Mouse (Mus musculus): ENCODE measurements at regions not wholly inside any gene's neighbourhood (a gene's known extent, or its start where the extent isn't known, plus 50 kb on each side); places are given as distances from the start of the nearest gene placed in this dataset.

DNA sequence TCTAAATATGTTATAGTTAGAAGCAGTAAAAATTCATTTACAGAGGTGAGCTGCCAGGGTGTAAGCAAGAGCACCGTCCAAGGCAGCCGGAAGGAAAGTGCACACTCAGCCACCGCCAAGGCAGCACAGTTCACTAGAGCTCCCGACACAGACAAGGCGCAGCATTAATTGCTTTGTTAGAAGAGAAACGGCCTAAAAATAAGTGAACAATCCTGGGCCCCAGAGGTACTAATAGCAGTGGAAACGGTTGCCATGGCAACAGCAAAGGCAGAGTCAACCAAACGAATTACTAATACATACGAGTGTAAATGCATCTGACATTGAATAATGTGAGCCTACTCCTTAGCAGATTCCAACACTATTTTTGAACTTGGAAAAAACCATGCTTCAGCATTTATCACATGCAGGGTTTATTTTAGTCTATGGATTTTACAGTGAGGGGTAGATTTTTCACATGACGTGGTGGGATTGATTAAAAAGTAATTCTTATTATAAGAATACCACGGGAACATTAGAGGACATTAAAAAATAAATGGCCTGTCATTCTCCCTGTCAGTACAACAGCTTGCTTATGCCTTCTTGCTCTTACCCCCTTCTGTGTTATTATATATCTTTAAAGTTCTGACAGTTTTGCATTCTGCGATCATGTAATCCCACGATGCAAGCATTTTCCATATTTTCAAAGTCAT lies 62.5 kb downstream of the Cavin4 start:
- Histone ChIP-seq H3K4me1 (ENCODE audit: control insufficient read depth in 2 of 2, insufficient read depth in 2 of 2, low read length in 2 of 2, poor library complexity in 1 of 2) (no peaks in the 10 kb centered on the region), H3K9ac (ENCODE audit: insufficient read depth, low read depth, low read length, poor library complexity, severe bottlenecking) (no peak overlapping the region), H3K4me3 (ENCODE audit: insufficient read depth in 1 of 2, low read depth in 1 of 2, low read length in 2 of 2, poor library complexity in 1 of 2, severe bottlenecking in 1 of 2) (no peak overlapping the region), H3K36me3 (ENCODE audit: control insufficient read depth, insufficient read depth, low read length, poor library complexity, severe bottlenecking) (no peaks in the 10 kb centered on the region), H3K27ac (ENCODE audit: insufficient read depth, low read depth, low read length, poor library complexity, severe bottlenecking) (no peak overlapping the region), H3K9me3 (ENCODE audit: control insufficient read depth, insufficient read depth, low read depth, low read length) (no peaks in the 10 kb centered on the region)
- TF ChIP-seq ZC3H11A (IDR thresholded peaks at IDR 0.05; ENCODE audit: borderline replicate concordance, low read depth, low read length), result no peak
- no peak for TF ChIP-seq HCFC1 (IDR thresholded peaks at IDR 0.05; ENCODE audit: borderline replicate concordance, insufficient read depth, low read length)
- TF ChIP-seq CHD2 (IDR thresholded peaks at IDR 0.05; ENCODE audit: low read depth, low read length), result no peak
- TF ChIP-seq ZNF384 (IDR thresholded peaks at IDR 0.05; ENCODE audit: low read depth, low read length), result no peak
- TF ChIP-seq MAFK (IDR thresholded peaks at IDR 0.05; ENCODE audit: insufficient read depth, low read depth, low read length), result no peak
- DNase-seq (ENCODE audit: low read depth, low spot score), result no peak
- in situ Hi-C loops (cut with MboI; ENCODE audit: low sequenced_read_pairs in 2 of 2, unreplicated experiment in 2 of 2), result no loop called here

DNA sequence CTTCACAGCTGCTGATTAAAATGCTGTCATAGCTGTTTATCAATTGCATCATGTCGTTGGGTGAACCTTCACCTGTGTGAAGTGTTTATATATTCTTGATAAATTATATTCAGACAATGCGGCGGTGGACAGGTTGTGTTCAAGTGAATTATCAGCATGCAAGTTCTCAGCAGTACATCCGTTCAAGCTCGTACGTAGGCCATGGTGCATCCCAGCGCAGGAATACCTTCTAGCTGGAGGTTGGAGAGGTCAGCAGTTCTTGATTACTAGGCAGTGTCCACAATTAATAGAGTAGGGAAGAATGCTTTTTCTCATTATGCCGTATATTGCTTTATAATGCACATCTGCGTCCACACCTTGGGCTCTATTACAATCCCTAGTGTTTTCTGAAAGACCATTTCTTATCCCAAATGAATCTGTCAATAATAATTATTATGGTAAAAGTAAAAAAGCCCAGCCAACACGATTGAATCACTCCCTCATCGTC lies 63.1 kb downstream of the Cavin4 start:
- no peak overlapping the region for H3K27ac ChIP-seq (ENCODE audit: insufficient read depth, low read depth, low read length, poor library complexity, severe bottlenecking)
- H3K36me3 ChIP-seq (ENCODE audit: control insufficient read depth, insufficient read depth, low read length, poor library complexity, severe bottlenecking), result no peaks in the 10 kb centered on the region
- no peak overlapping the region for H3K9ac ChIP-seq (ENCODE audit: insufficient read depth, low read depth, low read length, poor library complexity, severe bottlenecking)
- no peaks in the 10 kb centered on the region for H3K9me3 ChIP-seq (ENCODE audit: control insufficient read depth, insufficient read depth, low read depth, low read length)
- TF ChIP-seq ZNF384 (IDR thresholded peaks at IDR 0.05; ENCODE audit: low read depth, low read length) (no peak), CHD2 (IDR thresholded peaks at IDR 0.05; ENCODE audit: low read depth, low read length) (no peak)
- H3K4me3 ChIP-seq (ENCODE audit: insufficient read depth in 1 of 2, low read depth in 1 of 2, low read length in 2 of 2, poor library complexity in 1 of 2, severe bottlenecking in 1 of 2), result no peak overlapping the region
- DNase-seq (ENCODE audit: low read depth, low spot score), result no peak
- in situ Hi-C loops (cut with MboI; ENCODE audit: low sequenced_read_pairs in 2 of 2, unreplicated experiment in 2 of 2), result no loop called here
- no peaks in the 10 kb centered on the region for H3K4me1 ChIP-seq (ENCODE audit: control insufficient read depth in 2 of 2, insufficient read depth in 2 of 2, low read length in 2 of 2, poor library complexity in 1 of 2)

DNA sequence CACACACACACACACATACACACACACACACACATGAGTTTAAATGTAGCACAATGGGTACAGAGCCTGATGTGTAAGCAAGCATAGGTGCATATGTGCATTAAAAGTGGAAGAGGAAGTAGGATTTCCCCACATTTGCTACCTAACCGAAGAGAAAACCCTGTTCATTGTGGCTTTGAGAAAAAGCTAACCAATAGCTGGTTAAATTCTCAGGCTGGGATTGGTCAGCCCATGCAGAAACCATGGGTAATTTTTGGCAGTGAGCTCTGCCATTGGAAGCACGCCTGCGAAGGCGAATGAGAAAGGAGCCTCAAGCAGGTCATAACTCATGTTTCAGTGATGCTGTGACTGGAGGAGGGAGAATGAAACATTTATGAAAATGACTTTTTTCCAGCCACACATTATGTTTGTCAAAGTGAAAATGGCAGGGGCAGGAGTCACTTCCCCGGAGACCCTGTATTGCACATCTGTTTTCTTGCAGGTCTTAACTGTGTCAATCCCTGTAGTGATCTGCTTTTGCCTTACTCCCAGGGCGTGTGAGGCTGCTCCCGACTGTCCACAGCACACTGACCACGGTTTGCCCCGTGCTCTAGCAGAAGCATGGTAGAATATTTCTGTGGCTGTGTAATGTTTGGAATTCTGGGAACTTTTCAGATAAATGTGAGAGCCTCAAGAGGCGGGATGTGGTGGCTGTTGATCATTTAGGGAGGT lies 71.7 kb downstream of the Cavin4 start:
- Histone ChIP-seq H3K36me3 (ENCODE audit: control insufficient read depth, insufficient read depth, low read length, poor library complexity, severe bottlenecking) (no peaks in the 10 kb centered on the region), H3K9ac (ENCODE audit: insufficient read depth, low read depth, low read length, poor library complexity, severe bottlenecking) (no peak overlapping the region), H3K9me3 (ENCODE audit: control insufficient read depth, insufficient read depth, low read depth, low read length) (0 out of 2 replicates have a peak, but pooled peaks cover 1% of the 10 kb centered on the region), H3K4me1 (ENCODE audit: control insufficient read depth in 2 of 2, insufficient read depth in 2 of 2, low read length in 2 of 2, poor library complexity in 1 of 2) (no peaks in the 10 kb centered on the region), H3K27ac (ENCODE audit: insufficient read depth, low read depth, low read length, poor library complexity, severe bottlenecking) (no peak overlapping the region), H3K4me3 (ENCODE audit: insufficient read depth in 1 of 2, low read depth in 1 of 2, low read length in 2 of 2, poor library complexity in 1 of 2, severe bottlenecking in 1 of 2) (no peak overlapping the region)
- DNase-seq (ENCODE audit: low read depth, low spot score), result no peak
- in situ Hi-C loops (cut with MboI; ENCODE audit: low sequenced_read_pairs in 2 of 2, unreplicated experiment in 2 of 2), result no loop called here
- TF ChIP-seq MAFK (IDR thresholded peaks at IDR 0.05; ENCODE audit: insufficient read depth, low read depth, low read length) (no peak), ZC3H11A (IDR thresholded peaks at IDR 0.05; ENCODE audit: borderline replicate concordance, low read depth, low read length) (no peak), CHD2 (IDR thresholded peaks at IDR 0.05; ENCODE audit: low read depth, low read length) (no peak), ZNF384 (IDR thresholded peaks at IDR 0.05; ENCODE audit: low read depth, low read length) (no peak), HCFC1 (IDR thresholded peaks at IDR 0.05; ENCODE audit: borderline replicate concordance, insufficient read depth, low read length) (no peak)

DNA sequence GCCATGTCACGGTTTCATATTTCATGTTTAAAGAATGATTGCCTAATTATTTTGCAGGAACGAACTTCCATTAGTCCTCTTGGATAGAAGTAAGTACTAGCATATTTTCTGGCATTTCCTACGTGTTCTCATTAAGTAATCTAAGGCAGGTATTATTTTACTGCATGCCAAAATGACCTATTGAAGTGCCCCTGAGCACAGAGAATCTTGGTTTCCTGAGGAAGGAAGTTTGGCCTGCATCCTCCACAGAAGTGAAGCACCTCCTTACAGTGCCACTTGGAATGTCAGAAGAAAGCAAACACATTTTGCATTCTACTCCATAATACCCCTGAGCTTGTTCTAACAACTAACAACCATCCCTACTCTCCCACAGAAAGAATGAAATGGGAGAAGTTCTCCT lies 82.9 kb downstream of the Cavin4 start:
- in situ Hi-C loops (cut with MboI; ENCODE audit: low sequenced_read_pairs in 2 of 2, unreplicated experiment in 2 of 2), result no loop called here
- Histone ChIP-seq H3K9ac (ENCODE audit: insufficient read depth, low read depth, low read length, poor library complexity, severe bottlenecking) (no peak overlapping the region), H3K9me3 (ENCODE audit: control insufficient read depth, insufficient read depth, low read depth, low read length) (no peaks in the 10 kb centered on the region), H3K27ac (ENCODE audit: insufficient read depth, low read depth, low read length, poor library complexity, severe bottlenecking) (no peak overlapping the region), H3K4me1 (ENCODE audit: control insufficient read depth in 2 of 2, insufficient read depth in 2 of 2, low read length in 2 of 2, poor library complexity in 1 of 2) (no peaks in the 10 kb centered on the region), H3K36me3 (ENCODE audit: control insufficient read depth, insufficient read depth, low read length, poor library complexity, severe bottlenecking) (no peaks in the 10 kb centered on the region), H3K4me3 (ENCODE audit: insufficient read depth in 1 of 2, low read depth in 1 of 2, low read length in 2 of 2, poor library complexity in 1 of 2, severe bottlenecking in 1 of 2) (no peak overlapping the region)
- no peak for TF ChIP-seq CHD2 (IDR thresholded peaks at IDR 0.05; ENCODE audit: low read depth, low read length)
- TF ChIP-seq MAFK (IDR thresholded peaks at IDR 0.05; ENCODE audit: insufficient read depth, low read depth, low read length), result no peak
- TF ChIP-seq ZNF384 (IDR thresholded peaks at IDR 0.05; ENCODE audit: low read depth, low read length), result no peak
- TF ChIP-seq HCFC1 (IDR thresholded peaks at IDR 0.05; ENCODE audit: borderline replicate concordance, insufficient read depth, low read length), result no peak
- TF ChIP-seq ZC3H11A (IDR thresholded peaks at IDR 0.05; ENCODE audit: borderline replicate concordance, low read depth, low read length), result no peak
- DNase-seq (ENCODE audit: low read depth, low spot score), result no peak
